Mouse (Mus musculus) splenic B cell, adult 2 months (primary cell): ENCODE data around the gene Dhrs3.

ENCODE experiments used
- DNase-seq: peaks from one replicate; pipeline ENCODE4 v3.0.0-alpha.2; 2011; ENCODE audit warnings: low read depth, low spot score
- H3K27me3 ChIP-seq: 2 replicates; pipeline ENCODE4 v1.6.1; 2012; ENCODE audit warnings: mild to moderate bottlenecking, low read length, moderate library complexity, mixed read lengths; ENCODE audit not compliant: control insufficient read depth, poor library complexity, insufficient read depth, severe bottlenecking
- H3K36me3 ChIP-seq: 2 replicates; pipeline ENCODE4 v1.6.1; 2012; ENCODE audit warnings: mild to moderate bottlenecking, low read length, moderate library complexity, mixed read lengths; ENCODE audit not compliant: control insufficient read depth, poor library complexity, insufficient read depth, severe bottlenecking

Dhrs3 gene

GRCm38 (mm10) chr4:144906978-144907703 lies 14.5 kb downstream of the Dhrs3 start:
- H3K36me3 ChIP-seq = no peaks in the 10 kb centered on the region
- no peak for DNase-seq
- no peaks in the 10 kb centered on the region for H3K27me3 ChIP-seq

GRCm38 (mm10) chr4:144908825-144909224 lies 16.2 kb downstream of the Dhrs3 start:
- no peaks in the 10 kb centered on the region for H3K27me3 ChIP-seq
- DNase-seq = no peak
- H3K36me3 ChIP-seq = no peaks in the 10 kb centered on the region

- no peaks in the 10 kb centered on the region for H3K36me3 ChIP-seq
- no peak for DNase-seq
Observed at GRCm38 (mm10) chr4:144910281-144910680, 17.7 kb downstream of the Dhrs3 start.

GRCm38 (mm10) chr4:144913298-144914152 lies 20.9 kb downstream of the Dhrs3 start:
- DNase-seq = no peak
- no peaks in the 10 kb centered on the region for H3K36me3 ChIP-seq
- H3K27me3 ChIP-seq = no peaks in the 10 kb centered on the region

More at GRCm38 (mm10) chr4:144910281-144910680, 17.7 kb downstream of the Dhrs3 start:
- H3K27me3 ChIP-seq = no peaks in the 10 kb centered on the region

GRCm38 (mm10) chr4:144916520-144916919 lies 23.9 kb downstream of the Dhrs3 start:
- no peak for DNase-seq
- Histone ChIP-seq H3K36me3 (no peaks in the 10 kb centered on the region), H3K27me3 (no peaks in the 10 kb centered on the region)

GRCm38 (mm10) chr4:144917101-144917500 lies 24.5 kb downstream of the Dhrs3 start:
- Histone ChIP-seq H3K36me3 (no peaks in the 10 kb centered on the region), H3K27me3 (no peaks in the 10 kb centered on the region)
- no peak for DNase-seq

GRCm38 (mm10) chr4:144918501-144918900 lies 25.9 kb downstream of the Dhrs3 start:
- Histone ChIP-seq H3K27me3 (no peaks in the 10 kb centered on the region), H3K36me3 (no peaks in the 10 kb centered on the region)
- DNase-seq = no peak

- DNase-seq = no peak
- Histone ChIP-seq H3K27me3 (no peaks in the 10 kb centered on the region), H3K36me3 (no peaks in the 10 kb centered on the region)
Observed at GRCm38 (mm10) chr4:144928693-144929436, 36.2 kb downstream of the Dhrs3 start.

GRCm38 (mm10) chr4:144929811-144930221 lies 37.2 kb downstream of the Dhrs3 start:
- Histone ChIP-seq H3K36me3 (no peaks in the 10 kb centered on the region), H3K27me3 (no peaks in the 10 kb centered on the region)
- DNase-seq = no peak

GRCm38 (mm10) chr4:144930366-144930765 lies 37.7 kb downstream of the Dhrs3 start:
- H3K27me3 ChIP-seq = no peaks in the 10 kb centered on the region
- H3K36me3 ChIP-seq = no peaks in the 10 kb centered on the region
- no peak for DNase-seq

- DNase-seq = no peak
- Histone ChIP-seq H3K27me3 (no peaks in the 10 kb centered on the region), H3K36me3 (no peaks in the 10 kb centered on the region)
Observed at GRCm38 (mm10) chr4:144931167-144931566, 38.5 kb downstream of the Dhrs3 start.

GRCm38 (mm10) chr4:144934501-144934900 lies 41.9 kb downstream of the Dhrs3 start:
- no peaks in the 10 kb centered on the region for H3K27me3 ChIP-seq
- no peak for DNase-seq
- H3K36me3 ChIP-seq = no peaks in the 10 kb centered on the region

GRCm38 (mm10) chr4:144936563-144937154 lies 44.0 kb downstream of the Dhrs3 start:
- DNase-seq = no peak
- H3K27me3 ChIP-seq = no peaks in the 10 kb centered on the region
- no peaks in the 10 kb centered on the region for H3K36me3 ChIP-seq

GRCm38 (mm10) chr4:144939847-144940411 lies 47.3 kb downstream of the Dhrs3 start:
- H3K27me3 ChIP-seq = no peaks in the 10 kb centered on the region
- H3K36me3 ChIP-seq = no peaks in the 10 kb centered on the region
- no peak for DNase-seq
